Mouse (Mus musculus) lung, adult 2 months (tissue): ENCODE data around the gene Zbed4.

Experiments
- CTCF ChIP-seq: fragments of 200-500 bp; IDR thresholded peaks from 2 replicates; pipeline ENCODE4 v1.5.1; 2011; ENCODE audit warnings: mild to moderate bottlenecking, low read length, control low read depth; ENCODE audit not compliant: insufficient read depth
- POLR2A ChIP-seq: fragments of 200-500 bp; IDR thresholded peaks from 2 replicates; pipeline ENCODE4 v1.6.1; 2011; ENCODE audit warnings: low read depth, mild to moderate bottlenecking, control low read depth, low read length, borderline replicate concordance; ENCODE audit errors: extremely low read depth

DNA sequence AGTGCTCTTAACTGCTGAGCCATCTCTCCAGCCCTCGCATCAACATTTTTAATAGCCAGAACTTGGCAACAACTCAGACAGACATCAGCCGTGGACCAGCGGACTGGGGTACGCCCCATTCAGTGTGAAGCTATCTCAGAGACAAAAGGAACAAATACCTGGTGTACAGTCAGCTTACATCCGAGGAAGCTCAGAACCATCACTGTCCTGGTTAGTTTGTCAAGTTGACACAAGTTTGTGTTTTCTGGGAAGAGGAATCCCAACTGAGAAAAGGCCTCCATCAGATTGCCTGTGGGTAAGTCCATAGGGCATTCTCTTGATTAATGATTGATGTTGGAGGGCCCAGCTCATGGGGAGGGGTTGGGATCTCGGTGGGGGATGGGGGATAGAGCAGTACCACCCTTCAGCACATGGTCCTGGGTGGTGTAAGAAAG lies 49.5 kb downstream of the Zbed4 start:
- TF ChIP-seq CTCF, result no peak
- no peak for TF ChIP-seq POLR2A
